Mouse (Mus musculus) WW6 (cell line): ENCODE results near the gene Hist3h2a.

Source experiments
- DNase-seq: peaks from one replicate; pipeline ENCODE4 v3.0.0-alpha.2; 2013; ENCODE audit warnings: low read depth, low spot score

The Hist3h2a gene

DNA sequence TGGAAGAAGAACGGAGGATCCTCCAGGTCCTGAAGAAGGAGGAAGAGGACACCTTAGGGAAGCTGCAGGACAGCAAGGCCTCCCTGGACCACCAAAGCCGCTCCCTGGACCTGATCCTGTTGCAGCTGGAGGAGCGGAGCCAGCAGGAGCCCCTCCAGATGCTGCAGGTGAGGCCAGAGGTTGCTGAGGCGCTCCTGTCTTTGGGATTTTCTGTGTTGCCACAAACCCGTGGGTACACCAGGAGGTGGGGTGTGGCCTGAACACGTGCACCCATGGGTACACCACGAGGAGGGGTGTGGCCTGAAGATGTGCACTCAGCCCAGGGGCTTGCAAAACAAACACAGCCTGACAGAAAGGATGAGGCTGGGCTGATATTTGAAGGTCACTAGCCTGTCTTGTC lies 14.1 kb downstream of the Hist3h2a start:
- no peak for DNase-seq

DNA sequence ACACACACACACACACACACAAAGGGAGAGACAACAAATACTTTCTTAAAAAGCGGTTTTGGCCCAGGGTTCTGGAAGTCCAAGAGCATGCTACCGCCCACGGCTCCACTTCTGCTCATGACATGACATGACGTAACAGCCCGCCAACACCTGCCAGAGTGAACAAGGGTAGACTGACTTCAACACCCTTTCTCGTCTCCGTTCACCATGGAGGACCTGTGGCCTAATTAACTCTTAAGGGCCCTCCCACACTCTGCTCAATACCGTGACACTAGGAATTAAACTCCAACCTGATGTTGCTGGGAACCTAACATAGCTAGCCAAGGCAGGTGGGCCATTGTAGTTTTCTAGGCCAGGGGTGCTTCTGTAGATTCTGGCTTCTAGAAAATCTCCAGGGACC lies 14.5 kb downstream of the Hist3h2a start:
- no peak for DNase-seq

DNA sequence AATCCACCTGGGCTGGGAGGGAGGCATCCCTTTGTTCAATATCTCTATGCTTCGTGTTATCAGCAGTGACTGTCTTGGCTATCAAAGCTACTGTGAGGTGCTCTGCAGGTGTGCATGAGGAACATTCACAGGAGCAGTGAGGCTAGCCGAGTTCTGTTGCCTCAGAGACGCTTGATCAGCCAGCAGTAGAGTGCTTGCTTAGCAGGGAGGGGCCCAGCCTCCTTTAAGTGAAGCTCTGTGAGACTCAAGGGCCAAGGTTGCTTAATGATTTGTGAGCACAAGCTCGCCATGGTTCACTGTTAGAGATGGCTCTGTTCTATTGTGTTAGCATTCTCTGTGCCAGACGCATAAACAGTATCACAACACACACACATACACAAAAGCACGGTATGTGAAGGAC lies 15.2 kb downstream of the Hist3h2a start:
- no peak for DNase-seq

DNA sequence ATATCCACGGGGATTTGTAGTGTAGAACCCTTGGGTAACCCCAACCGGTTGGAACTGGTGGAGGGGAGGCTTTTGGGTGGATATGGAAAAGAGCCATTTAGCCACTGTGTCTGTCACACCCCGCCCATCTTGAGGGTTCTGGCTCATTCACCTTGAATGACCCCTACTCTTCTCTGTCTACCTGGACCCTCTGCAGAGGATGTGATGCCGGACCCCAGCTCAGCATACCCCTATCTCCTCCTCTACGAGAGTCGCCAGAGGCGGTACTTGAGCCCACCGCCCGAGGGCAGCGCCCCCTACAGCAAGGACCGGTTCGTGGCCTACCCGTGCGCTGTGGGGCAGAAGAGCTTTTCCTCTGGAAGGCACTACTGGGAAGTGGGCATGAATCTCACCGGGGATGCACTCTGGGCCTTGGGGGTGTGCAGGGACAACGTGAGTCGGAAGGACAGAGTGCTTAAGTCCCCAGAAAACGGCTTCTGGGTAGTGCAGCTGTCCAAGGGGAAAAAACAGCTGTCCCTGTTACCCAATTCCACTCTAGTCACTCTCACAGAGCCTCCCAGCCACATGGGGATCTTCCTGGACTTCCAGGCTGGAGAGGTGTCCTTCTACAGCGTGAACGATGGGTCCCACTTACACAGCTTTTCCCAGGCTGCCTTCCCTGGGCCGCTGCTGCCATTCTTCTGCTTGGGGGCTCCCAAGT lies 16.5 kb downstream of the Hist3h2a start:
- DNase-seq: no peak

DNA sequence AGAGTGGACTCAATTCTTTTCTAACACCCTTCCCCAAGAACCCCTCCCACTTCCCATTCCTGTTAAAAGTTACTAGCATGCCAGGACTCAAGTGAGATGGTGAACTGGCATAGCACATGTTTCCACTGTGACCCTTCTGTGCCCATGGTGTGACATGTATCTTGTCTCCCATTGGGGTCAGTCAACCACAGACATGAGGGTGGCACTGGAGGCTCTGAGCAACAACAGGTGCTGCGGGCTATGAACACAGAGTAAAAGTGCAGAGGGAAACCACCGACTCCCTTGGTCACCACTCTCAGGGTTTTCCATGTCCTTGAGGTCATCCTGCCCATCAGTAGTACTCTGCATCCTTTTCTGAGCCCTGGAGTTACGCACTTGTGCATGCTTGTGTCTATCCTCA lies 17.3 kb downstream of the Hist3h2a start:
- no peak for DNase-seq

DNA sequence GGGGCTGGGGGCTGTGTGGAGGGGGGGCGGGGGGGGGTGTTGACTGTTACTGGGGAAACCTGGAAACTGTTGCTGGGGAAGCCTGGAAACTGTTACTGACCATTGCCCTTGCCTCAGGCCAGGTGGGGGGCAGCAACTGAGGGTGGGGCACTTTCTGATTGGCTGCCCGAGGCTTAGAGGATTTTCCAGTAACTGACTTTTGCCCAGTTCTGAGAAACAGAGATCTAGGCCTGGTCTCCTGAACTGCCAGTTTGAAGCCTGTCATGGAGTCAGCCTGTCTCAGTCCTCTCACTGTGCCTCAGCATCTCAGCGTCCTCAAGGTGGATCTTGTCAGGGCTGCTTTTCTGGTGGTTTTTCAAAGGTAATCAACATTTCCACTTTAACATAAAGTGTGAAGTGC lies 19.9 kb downstream of the Hist3h2a start:
- no peak for DNase-seq

DNA sequence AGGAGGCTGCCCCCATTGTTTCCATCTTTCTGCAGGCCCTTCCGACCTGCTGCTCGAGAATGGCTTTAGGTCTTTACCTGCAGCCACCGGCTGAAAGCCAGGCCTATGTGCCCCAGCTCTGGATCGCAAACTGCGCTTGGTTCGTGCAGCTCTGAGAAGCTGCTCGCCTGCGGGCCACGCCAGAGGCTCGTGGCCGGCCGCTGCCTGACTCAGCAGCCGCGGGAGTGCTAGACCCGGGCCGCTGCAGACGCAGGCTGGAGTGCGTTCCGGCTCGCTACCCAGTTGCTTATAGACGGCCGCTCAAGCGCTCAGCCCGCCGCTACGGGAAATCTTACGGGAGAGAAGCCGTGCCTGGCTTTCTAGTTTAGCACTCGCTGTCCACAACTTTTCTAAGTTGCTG lies 22.7 kb downstream of the Hist3h2a start:
- no peak for DNase-seq

DNA sequence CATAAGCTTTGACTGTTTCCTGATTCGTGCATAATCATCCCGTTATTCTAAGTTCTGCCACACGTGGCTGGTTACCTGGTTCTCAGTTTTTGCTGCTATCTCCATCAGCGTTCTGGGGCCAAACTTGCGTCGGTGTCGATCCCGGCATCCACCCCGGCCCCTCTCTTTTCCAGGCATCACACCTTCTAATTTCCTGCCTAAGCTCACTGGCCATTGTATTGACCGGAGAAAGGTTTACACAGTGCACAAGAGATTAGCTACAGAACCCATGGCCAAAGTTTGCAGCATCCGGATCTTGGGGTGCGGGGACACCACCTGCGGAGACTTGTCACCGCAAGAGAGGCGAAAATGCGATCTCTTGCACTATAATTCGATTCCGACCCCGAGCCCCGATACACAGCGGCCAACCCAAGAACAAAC lies 23.1 kb downstream of the Hist3h2a start:
- no peak for DNase-seq

DNA sequence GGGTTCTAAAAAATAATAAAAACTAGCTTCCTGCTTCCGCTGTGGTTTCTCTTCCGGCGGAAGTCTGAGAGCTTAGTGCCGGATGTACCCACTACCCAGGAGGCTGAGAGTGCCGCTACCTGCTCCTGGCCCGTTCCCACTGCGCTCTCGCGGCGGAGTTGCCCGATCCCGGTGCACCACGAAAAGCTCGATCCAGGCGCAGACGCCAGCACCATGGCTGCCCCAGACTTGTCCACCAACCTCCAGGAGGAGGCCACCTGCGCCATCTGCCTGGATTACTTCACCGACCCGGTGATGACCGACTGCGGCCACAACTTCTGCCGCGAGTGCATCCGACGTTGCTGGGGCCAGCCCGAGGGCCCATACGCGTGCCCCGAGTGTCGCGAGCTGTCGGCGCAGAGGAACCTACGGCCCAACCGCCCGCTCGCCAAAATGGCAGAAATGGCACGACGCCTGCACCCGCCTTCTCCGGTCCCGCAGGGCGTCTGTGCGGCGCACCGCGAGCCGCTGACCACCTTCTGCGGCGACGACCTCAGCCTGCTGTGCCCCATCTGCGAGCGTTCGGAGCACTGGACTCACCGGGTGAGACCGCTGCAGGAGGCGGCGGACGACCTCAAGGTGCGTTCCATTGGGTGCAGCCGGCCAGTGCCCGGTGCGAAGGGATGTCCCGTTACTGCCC lies 23.7 kb downstream of the Hist3h2a start, which contains the start of gene Trim11:
Gene Trim11, plus strand, starts transcription at position 67 of the 679 bp plus-strand sequence.
- no peak for DNase-seq

DNA sequence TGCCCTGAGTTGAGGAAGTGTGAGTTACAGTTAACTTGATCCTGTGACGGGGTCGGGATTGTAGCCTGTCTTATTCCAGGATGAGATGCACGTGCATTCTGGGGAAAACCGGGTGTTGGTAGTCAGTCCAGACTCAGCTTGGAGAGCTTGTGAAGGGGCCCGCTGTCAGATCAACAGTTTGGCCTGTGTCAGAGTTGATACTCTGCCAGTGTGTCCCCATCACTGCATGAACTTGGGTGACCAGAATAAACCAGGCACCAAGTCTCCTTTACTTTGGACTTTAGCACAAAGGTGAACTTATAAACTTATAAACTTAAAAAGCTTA lies 24.2 kb downstream of the Hist3h2a start:
- no peak for DNase-seq

DNA sequence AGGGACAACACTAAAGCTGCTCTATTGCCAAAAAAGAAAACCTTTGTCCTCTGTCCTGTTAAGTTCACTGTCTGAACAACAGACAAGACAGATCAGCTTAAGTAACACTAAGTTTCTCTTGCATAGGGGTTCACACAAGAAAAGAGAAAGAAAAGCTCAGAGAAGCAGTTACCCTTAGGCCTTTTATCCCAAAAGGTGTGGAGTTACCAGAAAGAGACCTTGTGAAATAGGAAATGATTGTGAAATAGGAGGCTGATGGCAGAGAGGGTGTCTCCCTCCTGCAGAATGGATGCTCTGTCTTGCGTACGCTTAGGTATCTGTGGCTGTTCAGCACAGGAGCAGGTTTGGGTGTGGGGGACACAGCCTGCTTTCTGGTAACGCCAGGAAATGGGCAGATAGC lies 24.7 kb downstream of the Hist3h2a start:
- DNase-seq: no peak

DNA sequence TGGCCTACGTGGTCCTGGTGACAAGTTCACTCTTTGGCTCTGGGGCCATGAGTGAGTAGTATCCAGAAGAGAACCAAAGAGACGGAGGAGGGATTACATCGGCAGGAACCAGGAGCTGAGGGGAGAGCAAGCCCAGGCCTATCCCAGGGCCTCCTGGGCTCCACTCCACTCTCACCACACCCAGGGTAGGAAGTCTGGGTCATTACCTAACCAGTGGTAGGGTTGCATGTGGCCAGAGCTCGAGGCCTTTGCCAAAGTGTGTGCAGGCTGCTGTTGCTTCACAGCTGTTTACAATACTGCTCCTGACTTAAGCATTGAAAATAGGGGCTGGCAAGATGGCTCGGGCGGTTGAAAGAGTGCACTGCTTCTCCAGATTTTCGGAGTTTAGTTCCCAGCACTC lies 25.2 kb downstream of the Hist3h2a start:
- DNase-seq: no peak

DNA sequence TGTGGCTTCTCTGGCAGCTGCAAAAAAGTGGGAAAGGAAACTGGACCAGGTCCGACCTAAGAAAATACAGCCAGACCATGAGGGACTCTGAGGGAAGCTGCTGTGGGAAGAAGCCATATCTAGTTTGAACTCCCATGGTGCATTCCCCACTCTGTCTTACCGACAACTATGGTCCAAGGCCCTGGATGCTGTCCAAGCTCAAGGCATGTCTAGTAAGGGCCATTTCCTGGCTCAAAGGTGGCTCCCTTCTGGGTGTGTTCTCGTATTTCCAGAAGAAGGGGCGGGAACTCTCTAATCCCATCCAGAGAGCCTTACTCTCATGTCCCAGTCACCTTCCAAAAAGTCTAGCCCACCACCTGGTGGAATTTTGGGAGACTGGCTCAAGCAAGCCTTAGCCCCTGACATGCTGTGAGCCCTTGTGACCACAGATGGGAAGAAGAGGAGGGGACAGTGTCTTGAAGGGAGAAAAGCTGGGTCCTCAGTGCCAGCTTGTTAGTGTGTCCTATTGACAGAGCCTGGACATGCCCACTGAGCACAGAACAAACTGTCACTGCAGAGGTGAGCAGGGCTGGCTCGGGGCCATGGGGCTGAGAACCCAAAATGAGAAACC lies 26.0 kb downstream of the Hist3h2a start:
- no peak for DNase-seq

DNA sequence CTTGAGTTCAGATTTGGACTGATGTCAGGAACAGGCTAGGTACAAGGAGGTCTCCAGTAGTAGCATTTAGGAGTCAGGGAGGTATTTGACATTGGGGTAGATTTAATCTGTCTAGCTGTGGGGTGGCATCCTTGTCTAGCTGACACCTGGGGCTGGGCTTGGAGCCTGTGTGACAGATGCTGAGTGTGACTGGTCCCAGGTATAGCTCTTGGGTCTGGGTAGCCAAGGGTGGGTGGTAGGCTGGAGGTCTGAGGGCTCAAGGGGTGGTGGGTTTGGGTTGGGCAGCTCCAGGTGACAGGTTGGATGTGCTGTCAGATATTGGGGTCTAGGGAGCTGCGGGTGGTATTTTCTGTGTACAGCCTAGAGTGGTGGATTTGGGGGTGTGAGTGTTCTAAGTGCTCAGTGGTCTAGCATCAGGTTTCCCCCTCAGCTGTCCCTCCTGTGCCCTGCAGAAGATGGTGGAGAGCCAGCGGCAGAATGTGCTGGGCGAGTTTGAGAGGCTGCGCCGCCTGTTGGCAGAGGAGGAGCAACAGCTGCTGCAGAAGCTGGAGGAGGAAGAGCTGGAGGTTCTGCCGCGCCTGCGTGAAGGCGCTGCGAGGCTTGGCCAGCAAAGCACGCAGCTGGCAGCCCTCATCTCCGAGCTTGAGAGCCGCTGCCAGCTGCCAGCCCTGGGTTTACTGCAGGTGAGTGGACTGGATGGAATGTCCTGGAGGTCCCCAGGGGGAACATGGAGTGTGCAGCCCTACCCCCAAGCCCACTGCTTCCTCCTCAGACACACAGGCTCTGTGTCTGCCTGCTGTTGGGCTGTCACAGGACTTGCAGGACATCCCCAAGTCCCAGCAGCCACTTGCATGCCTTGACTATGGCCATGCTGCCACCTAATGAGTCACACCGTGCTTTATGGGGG lies 27.3 kb downstream of the Hist3h2a start:
- no peak for DNase-seq

DNA sequence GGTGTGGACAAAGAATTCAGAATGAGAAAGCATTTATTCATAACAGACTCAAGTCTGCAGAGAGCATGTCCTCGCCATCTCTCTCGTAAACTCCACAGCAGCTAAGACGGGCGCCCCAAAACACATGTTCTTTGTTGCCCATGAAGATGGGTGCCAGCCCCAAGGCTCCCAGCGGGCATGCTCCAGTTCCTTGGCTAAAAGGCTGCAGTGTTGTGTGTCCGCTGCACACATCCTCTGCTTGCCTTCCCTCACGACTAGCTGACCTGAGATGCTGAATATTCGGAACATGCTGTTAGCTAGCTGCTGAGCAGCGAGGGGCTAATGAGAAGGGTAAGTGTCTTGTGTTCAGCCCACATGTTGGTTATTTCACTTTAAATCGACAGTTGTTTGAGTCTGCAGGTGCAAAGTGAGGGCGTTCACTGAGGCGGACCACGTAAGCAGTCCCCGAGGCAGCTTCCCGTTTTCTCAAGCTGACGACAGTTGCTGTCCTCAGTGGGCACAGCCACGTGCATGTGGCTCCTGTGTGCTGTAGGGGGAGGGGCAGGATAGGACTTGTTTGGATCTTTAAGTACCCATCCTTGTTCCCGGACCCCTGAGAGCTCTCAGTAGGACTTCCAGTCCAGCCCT lies 28.1 kb downstream of the Hist3h2a start:
- no peak for DNase-seq

DNA sequence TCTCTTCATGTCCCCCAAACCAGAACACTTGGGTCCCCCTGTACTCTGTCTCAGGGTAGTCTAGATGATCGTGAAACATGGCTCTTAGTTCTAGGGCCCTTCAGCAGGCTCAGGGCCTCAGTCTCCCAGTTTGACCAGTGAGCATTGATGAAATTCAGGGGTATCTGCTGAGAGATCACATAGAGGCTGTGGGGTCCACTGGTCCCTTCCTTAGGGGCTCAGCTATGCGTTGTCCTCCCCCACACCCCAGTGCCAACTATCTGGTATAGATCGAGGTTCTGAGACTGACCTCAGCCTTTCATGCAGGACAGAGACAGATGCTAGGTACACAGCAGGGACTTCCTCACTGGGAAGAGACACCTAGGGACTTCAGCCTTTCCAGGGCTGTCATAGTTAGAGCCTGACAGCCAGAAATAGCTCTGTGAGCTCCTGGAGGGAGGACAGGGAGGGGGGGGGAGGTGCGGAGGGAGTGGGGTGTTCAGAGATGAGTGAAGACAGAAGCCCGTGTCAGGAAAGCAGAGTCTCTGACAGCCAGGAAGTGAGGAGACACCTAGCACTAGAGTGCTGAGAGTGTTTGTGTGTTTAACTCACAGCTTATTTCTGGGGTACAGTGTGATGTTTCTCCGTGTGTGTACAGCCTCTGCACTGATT lies 29.3 kb downstream of the Hist3h2a start:
- no peak for DNase-seq

DNA sequence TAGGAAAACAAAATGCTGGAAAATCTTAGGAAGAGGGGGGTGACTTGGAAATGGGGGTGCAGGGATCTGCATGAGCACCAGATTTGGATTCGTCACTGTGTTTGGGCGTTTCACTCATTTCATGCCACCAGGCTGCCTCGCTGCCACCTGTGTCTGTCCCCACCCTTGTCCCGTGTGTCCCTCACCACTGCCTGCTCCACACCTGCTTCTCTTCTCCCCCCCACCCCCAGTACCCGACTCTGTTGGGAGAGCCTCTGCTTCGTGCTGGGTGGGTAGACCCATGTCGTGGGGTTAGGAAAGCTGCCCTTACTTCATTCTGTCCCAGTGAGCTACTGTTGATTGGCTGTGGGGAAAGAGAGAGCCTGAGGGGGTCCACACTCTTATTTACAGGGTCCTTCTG lies 30.2 kb downstream of the Hist3h2a start:
- no peak for DNase-seq

DNA sequence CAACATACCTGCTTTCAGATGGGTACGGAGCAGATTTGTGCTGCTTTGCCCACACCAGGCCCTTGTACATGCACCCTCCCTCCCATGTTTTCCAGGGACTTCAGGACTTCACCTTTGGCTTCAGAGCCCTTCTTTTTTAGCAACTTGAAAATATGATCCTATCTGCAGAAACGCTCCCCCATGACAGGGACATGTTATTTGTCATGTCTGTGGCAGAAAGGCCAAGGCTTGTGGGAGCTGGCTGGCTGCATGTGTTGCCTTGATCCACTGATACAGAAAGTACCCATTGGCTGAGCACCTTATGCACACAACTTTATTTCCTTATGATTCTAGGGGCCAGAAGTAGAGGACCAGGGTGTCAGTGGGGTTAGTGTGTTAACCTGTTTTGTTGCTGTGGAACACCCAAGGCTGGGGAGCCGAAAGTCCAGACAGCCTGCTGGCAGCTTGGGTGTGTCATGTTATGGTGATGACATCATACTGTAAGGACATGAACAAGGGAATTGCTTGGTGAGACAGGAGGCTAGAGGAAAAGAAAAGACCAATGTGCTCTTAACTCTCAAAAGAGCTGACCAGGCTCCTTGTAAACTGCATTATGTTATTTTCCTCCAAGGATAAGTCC lies 30.9 kb downstream of the Hist3h2a start:
- DNase-seq: no peak

DNA sequence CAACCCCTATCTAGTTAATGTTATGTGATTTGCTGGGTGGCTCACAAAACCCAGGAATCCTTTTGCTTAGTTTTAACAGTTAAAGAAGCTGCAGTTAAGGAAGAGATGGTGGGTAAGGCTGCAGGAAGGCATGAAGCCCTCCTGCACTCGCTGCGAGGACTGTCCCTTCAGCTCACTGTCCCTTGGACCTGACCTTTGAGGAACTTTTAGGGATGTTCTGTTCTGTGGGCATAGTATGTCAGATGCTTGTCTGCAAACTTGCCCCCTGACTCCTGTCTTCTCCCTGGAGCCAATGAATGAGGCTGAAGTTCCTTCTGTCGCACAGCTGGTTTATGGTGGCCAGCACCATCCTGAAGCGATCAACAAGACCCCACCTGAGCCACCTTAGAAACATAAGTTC lies 34.7 kb downstream of the Hist3h2a start:
- no peak for DNase-seq

DNA sequence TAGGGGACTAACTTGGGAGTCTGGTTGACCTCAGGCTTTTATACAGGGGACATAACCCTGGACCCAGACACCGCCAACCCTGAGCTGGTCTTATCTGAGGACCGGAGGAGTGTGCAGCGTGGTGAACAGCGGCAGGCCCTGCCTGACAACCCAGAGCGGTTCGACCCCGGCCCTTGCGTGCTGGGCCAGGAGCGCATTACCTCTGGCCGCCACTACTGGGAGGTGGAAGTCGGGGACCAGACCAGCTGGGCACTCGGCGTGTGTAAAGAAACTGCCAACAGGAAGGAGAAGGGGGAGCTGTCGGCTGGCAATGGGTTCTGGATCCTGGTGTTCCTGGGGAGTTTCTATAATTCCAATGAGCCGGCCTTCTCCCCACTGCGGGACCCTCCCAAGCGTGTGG lies 35.7 kb downstream of the Hist3h2a start:
- no peak for DNase-seq

DNA sequence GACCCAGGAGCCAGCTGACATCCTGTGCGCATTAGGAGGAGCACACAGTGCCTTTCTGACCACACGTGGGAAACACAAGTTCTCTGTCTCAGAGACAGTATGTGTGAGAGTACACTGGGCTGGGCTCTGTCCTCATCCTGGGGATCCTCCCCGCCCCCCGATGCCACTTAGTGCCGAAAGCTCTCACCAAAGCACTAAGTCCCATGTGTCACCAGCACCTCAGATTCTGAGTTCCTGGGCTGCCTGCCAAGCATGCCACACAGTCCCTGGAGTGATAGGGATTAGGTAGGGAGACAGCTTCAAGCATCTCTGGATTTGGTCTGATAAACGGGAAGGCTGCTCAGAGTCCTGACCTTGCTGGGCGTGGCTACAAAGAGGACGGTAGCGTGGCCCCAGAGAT lies 36.3 kb downstream of the Hist3h2a start:
- no peak for DNase-seq
